Mouse (Mus musculus): ENCODE results near the gene Aurkb. TPM values are rescaled to one million over a fixed set of nuclear protein-coding genes. Genes with fewer than 3 reads are reported as not detected.
"Not testable (repeated sequence)": the region's sequence is repeated elsewhere in the genome, so short reads cannot be mapped to it uniquely, and the experiment has no call there.

Gene Aurkb
- polyA plus RNA-seq, 1 experiment from 2014 or later, result 142 TPM

DNA sequence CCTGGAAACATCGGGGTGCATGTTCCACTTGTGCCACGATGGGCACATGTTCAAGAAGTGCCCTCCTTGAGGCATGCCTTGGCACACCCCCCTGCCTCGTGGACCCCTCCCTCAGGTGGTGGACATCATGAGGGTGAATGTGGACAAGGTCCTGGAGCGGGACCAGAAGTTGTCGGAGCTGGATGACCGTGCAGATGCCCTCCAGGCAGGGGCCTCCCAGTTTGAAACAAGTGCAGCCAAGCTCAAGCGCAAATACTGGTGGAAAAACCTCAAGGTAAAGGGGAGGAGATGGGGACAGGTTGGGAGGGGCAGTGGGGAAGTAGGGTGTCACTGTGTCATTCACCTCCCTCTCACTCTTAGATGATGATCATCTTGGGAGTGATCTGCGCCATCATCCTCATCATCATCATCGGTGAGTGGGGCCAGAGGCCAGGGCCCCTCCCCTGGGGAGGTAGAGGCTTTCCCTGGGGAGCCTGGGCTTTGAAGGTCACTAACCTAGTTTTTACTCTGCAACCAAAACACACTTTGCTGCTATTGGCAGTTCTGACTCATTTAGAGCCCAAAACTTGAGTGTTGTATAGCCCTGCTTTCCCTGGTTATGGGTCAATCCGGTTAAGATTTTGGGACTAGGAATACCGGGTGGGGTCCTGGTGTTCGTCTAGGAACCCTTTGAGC lies 44.3 kb downstream of the Aurkb start:
- peak overlapping the region; percentile 100 for H3K4me3 ChIP-seq
- H3K4me1 ChIP-seq, result peaks cover 67% of the 10 kb centered on the region
- WGBS (ENCODE audit: insufficient replicate concordance), result 88% methylated on average over 12 of the region's 12 CpGs
- no peak for ATAC-seq
- H3K9ac ChIP-seq, result peak overlapping the region; percentile 100
- H3K27me3 ChIP-seq (replicated peaks), result no peaks in the 10 kb centered on the region
- peaks cover 30% of the 10 kb centered on the region for H3K36me3 ChIP-seq
- no peaks in the 10 kb centered on the region for H3K9me3 ChIP-seq (replicated peaks)
- peak overlapping the region; percentile 96 for H3K27ac ChIP-seq
- H3K4me2 ChIP-seq, result peak overlapping the region; percentile 98

- Histone ChIP-seq H3K4me1 (peaks cover 71% of the 10 kb centered on the region), H3K4me3 (no peak overlapping the region), H3K9ac (peak overlapping the region; percentile 100), H3K9me3 (replicated peaks) (no peaks in the 10 kb centered on the region), H3K36me3 (peaks cover 30% of the 10 kb centered on the region), H3K27ac (peak overlapping the region; percentile 96), H3K27me3 (replicated peaks) (no peaks in the 10 kb centered on the region), H3K4me2 (peak overlapping the region; percentile 98)
- 64% methylated on average over 5 of the region's 6 CpGs for WGBS (ENCODE audit: insufficient replicate concordance)
- no peak for ATAC-seq
Measured at GRCm38 (mm10) chr11:69090367-69090766, 44.9 kb downstream of the Aurkb start.

DNA sequence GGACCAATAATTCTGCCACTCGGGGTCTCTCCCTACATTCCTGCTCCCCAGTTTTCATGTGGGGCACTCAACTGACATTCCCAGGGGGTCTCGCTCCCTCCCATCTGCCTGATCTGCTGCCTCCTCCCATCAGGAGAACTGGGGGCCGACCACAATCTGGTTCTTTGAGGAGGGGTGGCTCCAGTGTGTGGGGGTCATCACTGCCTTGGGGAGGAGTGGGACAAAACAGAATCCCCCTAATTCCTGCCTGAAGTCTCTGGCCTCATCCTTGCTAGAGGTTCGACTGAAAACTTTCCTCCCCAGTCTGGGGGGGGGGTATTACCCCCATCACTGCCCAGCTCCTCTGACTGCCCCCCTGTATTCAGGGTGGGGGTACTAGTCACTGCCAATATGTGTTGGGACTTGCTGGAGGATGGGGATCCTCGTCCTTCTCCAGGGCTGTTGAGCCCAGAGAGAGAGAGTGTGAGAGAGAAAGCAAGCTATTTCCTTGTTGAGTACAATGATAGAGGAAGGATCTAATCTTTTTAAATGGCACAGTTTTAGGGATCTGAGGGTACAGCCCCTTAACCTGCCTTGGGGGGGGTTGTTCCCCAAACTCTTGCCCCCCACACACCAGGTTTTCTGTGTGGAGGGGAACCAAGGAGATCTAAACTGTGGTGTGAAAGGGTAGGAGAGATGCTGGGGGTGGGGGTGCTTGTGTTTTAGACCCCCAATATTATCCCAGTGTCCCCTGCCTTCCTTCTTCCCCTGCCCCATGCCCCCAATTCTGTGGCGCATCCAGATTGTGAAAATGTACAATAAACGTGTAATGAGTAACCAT lies 46.3 kb downstream of the Aurkb start:
- Histone ChIP-seq H3K9me3 (replicated peaks) (no peaks in the 10 kb centered on the region), H3K9ac (no peak overlapping the region), H3K4me2 (no peak overlapping the region), H3K36me3 (peaks cover 30% of the 10 kb centered on the region), H3K4me3 (no peak overlapping the region), H3K27ac (no peak overlapping the region), H3K27me3 (replicated peaks) (no peaks in the 10 kb centered on the region), H3K4me1 (peaks cover 83% of the 10 kb centered on the region)
- no peak for ATAC-seq
- 57% methylated on average over 7 of the region's 7 CpGs for WGBS (ENCODE audit: insufficient replicate concordance)

GRCm38 (mm10) chr11:69092386-69092751 lies 46.9 kb downstream of the Aurkb start:
- Histone ChIP-seq H3K27ac (no peak overlapping the region), H3K36me3 (peaks cover 30% of the 10 kb centered on the region), H3K4me2 (no peak overlapping the region), H3K4me1 (peaks cover 83% of the 10 kb centered on the region), H3K27me3 (replicated peaks) (no peaks in the 10 kb centered on the region), H3K9me3 (replicated peaks) (no peaks in the 10 kb centered on the region), H3K4me3 (no peak overlapping the region), H3K9ac (no peak overlapping the region)
- 0% methylated on average over 3 of the region's 3 CpGs for WGBS (ENCODE audit: insufficient replicate concordance)
- no peak for ATAC-seq

GRCm38 (mm10) chr11:69092871-69093270 lies 47.4 kb downstream of the Aurkb start:
- H3K4me2 ChIP-seq, result no peak overlapping the region
- no peaks in the 10 kb centered on the region for H3K9me3 ChIP-seq (replicated peaks)
- WGBS (ENCODE audit: insufficient replicate concordance), result 81% methylated on average over 4 of the region's 4 CpGs
- no peak for ATAC-seq
- H3K4me1 ChIP-seq, result peaks cover 83% of the 10 kb centered on the region
- H3K36me3 ChIP-seq, result peaks cover 30% of the 10 kb centered on the region
- H3K4me3 ChIP-seq, result no peak overlapping the region
- no peak overlapping the region for H3K9ac ChIP-seq
- no peaks in the 10 kb centered on the region for H3K27me3 ChIP-seq (replicated peaks)
- no peak overlapping the region for H3K27ac ChIP-seq

DNA sequence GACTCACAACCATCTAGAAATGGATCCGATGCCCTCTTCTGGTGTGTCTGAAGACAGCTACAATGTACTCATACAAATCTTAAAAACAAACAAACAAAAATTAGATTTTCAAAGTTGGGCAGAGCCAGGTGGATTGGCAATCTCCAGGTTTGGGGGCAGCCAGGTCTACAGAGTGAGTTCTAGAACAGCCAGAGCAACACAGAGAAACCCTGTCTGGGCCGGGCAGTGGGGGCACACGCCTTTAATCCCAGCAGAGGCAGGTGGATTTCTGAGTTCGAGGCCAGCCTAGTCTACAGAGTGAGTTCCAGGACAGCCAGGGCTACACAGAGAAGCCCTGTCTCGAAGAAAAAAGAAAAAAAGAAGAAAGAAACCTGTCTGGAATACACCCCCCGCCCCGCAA lies 48.4 kb downstream of the Aurkb start:
- not testable (repeated sequence) for ATAC-seq; H3K9ac ChIP-seq; H3K4me3 ChIP-seq; H3K9me3 ChIP-seq (replicated peaks); H3K27me3 ChIP-seq (replicated peaks)
- H3K27ac ChIP-seq, result peak overlapping the region; percentile 81; the same call in 1 of the 2 replicates
- 0 out of 2 replicates have a peak overlapping the region, but pooled peaks have one; percentile 89 for H3K4me2 ChIP-seq
- peaks cover 30% of the 10 kb centered on the region for H3K36me3 ChIP-seq
- H3K4me1 ChIP-seq, result peaks cover 87% of the 10 kb centered on the region
- 81% methylated on average over 7 of the region's 7 CpGs for WGBS (ENCODE audit: insufficient replicate concordance)

DNA sequence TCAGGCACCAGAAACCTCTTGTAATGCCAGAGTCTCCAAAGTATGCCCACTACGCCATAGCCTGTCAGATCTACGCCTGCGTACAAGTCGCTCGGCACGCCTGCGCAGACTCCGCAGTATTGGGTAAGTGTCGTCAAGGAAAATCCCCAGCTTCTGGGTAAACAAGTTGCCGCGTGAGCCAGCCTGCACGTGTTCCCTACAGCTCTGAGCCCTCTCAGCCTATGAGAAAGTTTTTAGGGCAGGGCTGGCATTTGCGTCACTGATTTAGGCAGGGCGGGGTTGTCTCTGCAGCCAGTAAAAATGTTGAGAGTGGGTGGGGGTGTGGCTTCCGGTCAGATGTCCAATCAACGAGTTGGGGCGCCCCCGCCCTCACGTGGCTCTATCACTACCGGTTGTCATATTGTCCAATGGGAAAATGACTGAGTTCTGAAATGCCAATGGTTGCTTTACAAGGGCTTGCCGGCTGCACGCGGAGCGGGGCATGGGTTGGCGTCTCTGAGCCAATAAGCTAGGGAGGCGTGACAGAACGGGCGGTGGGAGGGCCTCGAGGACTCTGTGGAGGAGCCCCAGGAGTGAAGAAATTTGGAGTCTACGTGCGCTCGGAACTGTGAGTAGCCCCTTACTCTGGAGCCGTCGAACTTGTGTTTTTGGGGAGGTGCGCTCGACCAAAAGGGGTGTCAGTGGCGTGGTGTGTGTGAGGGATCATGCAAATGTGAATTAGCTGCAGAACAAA lies 49.4 kb downstream of the Aurkb start, which contains the start of gene Per1:
TSS of gene Per1 (plus strand) at position 521 of the 733 bp plus-strand sequence.
- H3K4me2 ChIP-seq, result peak within 1 kb of the TSS; percentile 89
- peak within 1 kb of the TSS; percentile 64 for H3K4me3 ChIP-seq
- peak within 1 kb of the TSS; percentile 73 for H3K9ac ChIP-seq
- ATAC-seq, result peak; percentile 89
- under 1% methylated on average over 37 of the region's 37 CpGs for WGBS (ENCODE audit: insufficient replicate concordance)
- H3K9me3 ChIP-seq (replicated peaks), result no peaks in the 10 kb centered on the region
- H3K27me3 ChIP-seq (replicated peaks), result no peaks in the 10 kb centered on the region
- peak within 1 kb of the TSS; percentile 91 for H3K27ac ChIP-seq
- H3K36me3 ChIP-seq, result peaks cover 26% of the 10 kb centered on the region
- H3K4me1 ChIP-seq, result peaks cover 87% of the 10 kb centered on the region

DNA sequence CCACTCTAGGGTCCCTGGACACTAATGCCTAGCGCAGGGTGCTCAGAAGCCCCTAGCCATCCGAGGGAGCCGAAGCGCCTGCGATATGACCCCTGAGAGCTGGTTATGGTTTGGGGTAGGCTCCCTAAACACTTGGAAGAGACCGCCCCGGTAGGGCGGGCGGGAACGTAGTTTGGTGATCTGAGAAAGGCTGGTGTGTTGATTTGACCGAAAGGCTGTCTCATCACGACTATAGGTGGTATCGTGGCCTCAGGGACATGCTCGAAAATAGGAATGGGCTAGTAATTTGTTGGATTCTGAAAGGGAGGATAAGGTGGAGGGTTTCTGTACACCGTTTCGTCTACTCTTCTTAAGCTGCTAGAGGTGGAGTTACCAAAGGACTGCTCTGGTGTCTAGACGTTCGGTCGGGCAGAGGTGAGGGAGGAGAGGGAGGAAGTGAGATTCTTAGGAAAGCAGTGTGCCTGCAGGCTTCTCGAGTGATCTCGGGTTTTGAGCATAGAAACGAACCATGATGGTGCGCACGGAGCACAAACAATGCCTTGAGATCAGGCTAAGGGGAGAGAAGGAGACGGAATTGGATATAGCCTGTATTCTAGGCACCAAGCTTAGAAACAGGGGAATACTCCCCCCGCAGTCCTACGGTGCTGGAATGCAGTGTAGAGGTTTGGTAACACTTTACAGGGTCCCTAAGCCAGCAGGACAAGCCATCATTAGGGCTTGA lies 50.2 kb downstream of the Aurkb start:
- H3K9me3 ChIP-seq (replicated peaks), result no peaks in the 10 kb centered on the region
- H3K4me2 ChIP-seq, result peak overlapping the region; percentile 89
- H3K9ac ChIP-seq, result peak overlapping the region; percentile 73
- H3K36me3 ChIP-seq, result peaks cover 20% of the 10 kb centered on the region
- WGBS (ENCODE audit: insufficient replicate concordance), result 3% methylated on average over 27 of the region's 27 CpGs
- no peak for ATAC-seq
- peak overlapping the region; percentile 91 for H3K27ac ChIP-seq
- no peaks in the 10 kb centered on the region for H3K27me3 ChIP-seq (replicated peaks)
- H3K4me1 ChIP-seq, result peaks cover 87% of the 10 kb centered on the region
- peak overlapping the region; percentile 64 for H3K4me3 ChIP-seq

DNA sequence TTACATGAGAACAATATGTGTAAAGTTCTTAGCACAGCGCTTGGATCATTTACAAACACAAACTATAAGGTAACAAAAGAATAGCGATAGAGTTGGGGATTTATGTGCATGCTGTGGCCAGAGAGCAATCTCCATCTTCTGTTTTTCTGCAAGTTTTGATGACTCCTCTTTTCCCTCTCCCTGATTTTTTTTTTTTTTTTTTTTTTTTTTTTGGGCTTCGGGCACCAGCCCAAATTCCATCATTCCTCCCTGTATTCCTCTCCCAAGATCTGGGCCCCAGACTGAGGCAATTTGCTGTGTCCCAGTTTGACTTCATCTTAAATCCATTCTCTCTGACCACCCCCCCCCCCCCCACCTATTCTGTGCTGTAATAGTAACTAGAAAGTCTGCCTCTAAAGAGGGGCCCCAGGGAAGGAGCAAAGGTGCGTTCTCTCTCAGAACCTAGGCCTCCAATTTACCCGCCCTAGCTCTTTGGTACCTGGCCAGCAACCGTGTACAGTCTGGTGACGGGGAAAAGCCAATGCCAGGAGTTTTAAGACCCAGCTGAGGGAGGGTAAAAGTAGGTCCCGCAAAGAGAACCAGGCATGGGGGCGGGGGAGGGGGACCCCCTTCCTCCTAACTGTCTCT lies 51.0 kb downstream of the Aurkb start:
- peaks cover 84% of the 10 kb centered on the region for H3K4me1 ChIP-seq
- H3K4me2 ChIP-seq, result peak overlapping the region; percentile 89
- H3K4me3 ChIP-seq, result peak overlapping the region; percentile 64
- 23% methylated on average over 9 of the region's 9 CpGs for WGBS (ENCODE audit: insufficient replicate concordance)
- H3K27ac ChIP-seq, result peak overlapping the region; percentile 91
- no peaks in the 10 kb centered on the region for H3K9me3 ChIP-seq (replicated peaks)
- peak overlapping the region; percentile 73 for H3K9ac ChIP-seq
- H3K27me3 ChIP-seq (replicated peaks), result no peaks in the 10 kb centered on the region
- ATAC-seq, result no peak
- H3K36me3 ChIP-seq, result peaks cover 20% of the 10 kb centered on the region

DNA sequence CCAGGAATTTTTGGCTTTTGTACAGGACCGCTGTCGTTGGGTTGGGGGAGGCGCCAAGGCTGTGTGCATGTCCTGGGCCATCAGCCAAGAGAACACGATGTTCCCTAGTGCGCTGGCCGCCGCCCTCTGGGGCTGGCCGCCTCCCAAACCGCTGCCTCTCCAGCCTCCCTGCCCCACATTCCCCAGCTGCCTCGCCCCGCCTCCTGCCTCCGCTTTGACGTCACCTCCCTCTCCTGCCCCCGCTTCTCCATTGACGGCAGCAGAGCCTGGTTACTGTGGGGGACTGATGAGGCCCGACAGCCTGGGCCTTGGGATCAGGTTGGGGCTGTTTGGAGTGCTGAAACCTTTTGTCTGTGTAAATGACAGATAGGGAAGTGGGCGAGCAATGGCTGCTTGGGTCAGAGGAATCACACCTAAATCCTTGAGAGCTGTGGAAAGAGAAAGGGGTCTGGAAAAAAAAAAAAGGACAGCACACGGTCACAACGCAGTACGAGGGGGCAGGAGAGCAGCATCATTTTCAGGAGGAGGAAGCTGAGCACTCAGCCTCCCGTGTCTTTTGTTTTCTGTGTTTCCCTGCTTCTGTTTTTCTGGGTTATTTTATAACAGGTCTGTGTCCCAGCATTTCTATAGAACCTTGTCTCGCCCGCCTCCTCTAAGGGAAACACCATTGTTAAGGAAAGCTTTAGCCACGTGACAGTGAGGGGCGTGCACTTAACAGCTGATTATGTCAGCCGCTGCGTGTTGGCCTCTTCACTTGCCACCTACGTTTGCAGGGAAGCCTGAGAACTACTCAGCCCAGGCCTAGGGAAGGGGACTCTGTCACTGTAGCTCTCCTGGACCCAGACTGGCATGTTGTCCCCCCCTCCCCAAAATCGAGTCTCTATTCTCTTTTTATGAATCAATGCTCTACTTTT lies 51.8 kb downstream of the Aurkb start:
- Histone ChIP-seq H3K9ac (peak overlapping the region; percentile 61), H3K27me3 (replicated peaks) (no peaks in the 10 kb centered on the region), H3K36me3 (peaks cover 23% of the 10 kb centered on the region), H3K4me1 (peaks cover 78% of the 10 kb centered on the region), H3K9me3 (replicated peaks) (no peaks in the 10 kb centered on the region), H3K4me2 (peak overlapping the region; percentile 89), H3K27ac (peak overlapping the region; percentile 91), H3K4me3 (peak overlapping the region; percentile 64)
- ATAC-seq, result peak; percentile 27
- 2% methylated on average over 29 of the region's 29 CpGs for WGBS (ENCODE audit: insufficient replicate concordance)
